Mouse (Mus musculus) adrenal gland, postnatal 10 days (tissue): ENCODE measurements around the gene Dupd1. TPM values are rescaled to one million over a fixed set of nuclear protein-coding genes. Genes with fewer than 3 reads are reported as not detected.
A peak's percentile ranks its signal among the peaks of the same experiment; 100 is the strongest.
"Not testable (repeated sequence)": the region's sequence is repeated elsewhere in the genome, so short reads cannot be mapped to it uniquely, and the experiment has no call there.

Experiments
- DNase-seq: peaks from one replicate; pipeline ENCODE4 v3.0.0; 2021; ENCODE audit warnings: mixed read lengths
- total RNA-seq, 2 experiments: library from RNA; stranded (reverse); gene quantifications; 2 replicates each; pipeline ENCODE4 v1.2.3; 2021

Dupd1 gene
- total RNA-seq, 2 experiments from 2014 or later, result 2.1 to 4.1 TPM

GRCm38 (mm10) chr14:21676223-21676622 is 38.2 kb downstream of the Dupd1 start:
- DNase-seq, result no peak

- no peak for DNase-seq
Measured at GRCm38 (mm10) chr14:21674471-21674870, 39.9 kb downstream of the Dupd1 start.

- DNase-seq, result no peak
Measured at GRCm38 (mm10) chr14:21673100-21673499, 41.3 kb downstream of the Dupd1 start.

- DNase-seq, result not testable (repeated sequence)
Measured at GRCm38 (mm10) chr14:21670422-21671006, 43.9 kb downstream of the Dupd1 start.

- DNase-seq, result no peak
Measured at GRCm38 (mm10) chr14:21669633-21670421, 44.5 kb downstream of the Dupd1 start.

GRCm38 (mm10) chr14:21669218-21669617 is 45.2 kb downstream of the Dupd1 start:
- no peak for DNase-seq

- DNase-seq, result no peak
Measured at GRCm38 (mm10) chr14:21662465-21663142, 51.8 kb downstream of the Dupd1 start.

- DNase-seq, result peak; percentile 72
Measured at GRCm38 (mm10) chr14:21659652-21660051, 54.7 kb downstream of the Dupd1 start.

- no peak for DNase-seq
Measured at GRCm38 (mm10) chr14:21659155-21659554, 55.2 kb downstream of the Dupd1 start.

- DNase-seq, result no peak
Measured at GRCm38 (mm10) chr14:21653813-21654212, 60.6 kb downstream of the Dupd1 start.

GRCm38 (mm10) chr14:21640806-21641435 is 73.5 kb downstream of the Dupd1 start:
- DNase-seq, result no peak

- DNase-seq, result no peak
Measured at GRCm38 (mm10) chr14:21636548-21636947, 77.8 kb downstream of the Dupd1 start.

- no peak for DNase-seq
Measured at GRCm38 (mm10) chr14:21631665-21632200, 82.6 kb downstream of the Dupd1 start.

Other genes with a start within 250 kb of the Dupd1 start
- 10 to 100 TPM; 31.7 to 51.3 TPM for gene Kat6b, start 233.1 kb downstream of the Dupd1 start, total RNA-seq
- gene Samd8, start 36.0 kb upstream of the Dupd1 start, total RNA-seq, result 10 to 100 TPM; 26.3 to 29.8 TPM
- 1 to 10 TPM in 1 of 2 experiments, under 1 TPM in 1; 0.36 to 3.4 TPM for gene Dusp13, start 36.6 kb upstream of the Dupd1 start, total RNA-seq
- 100 to 1,000 TPM; 276 to 322 TPM for gene Vdac2, start 110.7 kb upstream of the Dupd1 start, total RNA-seq
- 10 to 100 TPM; 39.1 to 45.7 TPM for gene Comtd1, start 134.4 kb upstream of the Dupd1 start, total RNA-seq